Mouse (Mus musculus): ENCODE results near the gene Cadm3.
"Not testable (repeated sequence)": the region's sequence is repeated elsewhere in the genome, so short reads cannot be mapped to it uniquely, and the experiment has no call there.

Cadm3 gene

DNA sequence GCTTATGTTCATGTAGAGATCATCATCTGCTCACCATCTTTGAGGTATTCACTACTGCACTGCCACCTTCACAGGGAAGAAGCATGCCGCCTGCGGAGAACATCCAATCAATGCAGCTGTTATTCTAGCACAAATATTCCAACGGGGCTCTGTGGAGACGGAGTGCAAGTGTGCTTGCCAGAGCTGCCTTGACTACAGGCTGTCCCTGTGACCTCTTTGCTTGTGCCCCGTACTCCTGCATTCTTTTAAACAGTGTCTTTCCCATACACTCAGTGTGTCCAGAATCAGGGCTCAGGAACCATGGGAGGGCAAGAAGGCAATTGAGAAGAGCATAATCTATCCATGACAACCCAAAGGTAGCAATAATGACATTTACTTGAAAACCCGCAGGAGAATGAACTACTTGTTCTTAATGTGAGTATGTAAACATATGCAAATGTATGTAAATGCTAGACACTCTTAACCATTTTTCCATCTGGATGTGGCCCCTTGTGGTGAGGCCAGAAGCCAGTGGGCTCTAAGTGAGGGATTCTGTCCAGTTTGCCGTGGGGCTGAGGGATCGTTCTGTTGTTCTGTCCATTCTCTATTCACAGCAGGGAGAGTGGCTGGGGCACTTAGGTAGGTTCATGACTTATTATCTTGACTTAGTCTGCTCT lies 45.8 kb downstream of the Cadm3 start:
- DNase-seq = no peak

DNA sequence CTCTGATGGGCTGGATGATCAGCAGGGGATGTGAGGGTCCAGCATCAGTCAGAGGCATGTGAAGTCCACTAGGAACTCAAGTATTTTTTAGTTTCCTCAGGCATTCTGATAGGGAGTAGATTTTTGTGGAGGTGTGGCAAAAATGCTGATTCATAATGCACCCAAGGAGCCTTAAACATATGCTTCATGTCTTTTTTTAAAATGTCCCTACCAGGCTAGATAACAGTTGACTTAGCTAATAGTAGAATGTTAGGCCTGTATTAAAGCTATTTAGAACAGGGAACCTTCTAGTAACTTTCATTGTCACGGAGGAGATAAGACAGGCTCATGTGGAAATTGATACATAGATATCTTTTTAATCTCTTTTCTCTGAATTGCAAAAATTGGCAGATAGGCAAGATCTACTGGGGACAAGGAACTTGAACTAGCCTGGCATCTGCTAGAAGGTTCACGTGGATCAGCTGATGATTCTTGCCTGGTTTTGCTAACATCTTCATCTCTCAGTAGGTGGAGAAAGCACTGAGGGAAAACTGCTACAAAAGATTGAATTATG lies 49.5 kb downstream of the Cadm3 start:
- DNase-seq = no peak

DNA sequence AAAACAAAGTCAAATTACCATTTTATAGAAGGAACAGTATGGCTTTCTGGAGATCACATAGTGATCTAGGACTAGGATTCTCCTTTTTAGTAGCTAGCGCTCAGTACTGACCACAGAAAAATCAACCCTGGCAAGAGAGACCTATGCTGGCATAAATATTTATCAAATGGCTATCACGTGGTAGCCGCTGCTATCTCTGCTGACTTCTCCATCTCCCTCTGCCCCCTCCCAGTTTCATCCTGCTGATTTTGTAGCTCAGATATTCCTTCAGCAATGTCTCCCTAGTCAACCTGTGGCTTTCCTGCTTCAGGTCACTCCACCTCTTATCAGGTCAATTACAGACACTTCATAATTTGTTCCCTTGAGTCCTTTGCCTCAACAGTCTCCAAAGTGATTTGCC lies 51.8 kb downstream of the Cadm3 start:
- DNase-seq = no peak

DNA sequence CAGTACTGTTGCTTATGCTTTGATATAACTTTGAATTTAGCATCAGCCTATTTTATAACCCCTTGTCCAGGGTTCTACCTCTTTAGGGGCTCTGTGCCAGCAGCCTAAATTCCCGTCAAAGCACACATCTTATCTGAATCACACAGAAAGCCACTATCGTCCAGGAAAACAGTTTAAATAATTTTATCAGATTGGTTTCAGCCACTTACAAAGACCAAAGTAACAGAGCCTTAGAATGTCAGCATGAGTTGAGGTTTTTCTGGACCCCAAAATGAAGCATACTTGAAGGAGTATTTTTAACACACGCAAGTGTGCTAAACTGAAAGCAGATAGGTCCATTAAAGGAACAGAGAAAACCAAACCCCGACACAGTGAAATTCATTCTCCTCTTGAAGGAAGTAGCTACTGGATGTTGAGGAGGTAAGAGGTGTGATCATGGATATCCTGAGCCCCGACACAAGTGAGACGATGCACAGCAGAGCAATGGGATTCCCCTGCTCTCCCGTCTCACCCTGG lies 53.9 kb downstream of the Cadm3 start:
- not testable (repeated sequence) for DNase-seq

DNA sequence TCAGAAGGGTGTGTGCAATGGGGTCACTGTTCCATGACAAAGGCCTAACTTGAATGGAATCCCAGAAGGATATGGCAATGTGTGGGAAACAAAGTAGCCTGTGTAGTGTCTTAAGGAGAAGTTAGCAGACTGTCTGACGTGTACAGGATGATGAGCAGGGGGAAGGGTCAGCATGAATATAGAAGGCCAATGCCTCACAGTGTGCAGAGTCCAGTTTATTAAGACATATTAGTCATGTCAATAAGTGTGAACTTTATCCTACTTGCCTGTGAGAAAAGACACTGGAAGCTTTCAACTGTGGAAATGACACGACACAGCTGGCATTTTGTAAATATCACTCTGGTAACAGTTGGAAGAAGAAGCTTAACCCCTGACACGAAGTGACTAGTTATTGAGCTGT lies 64.7 kb downstream of the Cadm3 start:
- not testable (repeated sequence) for DNase-seq

All from kidney, adult 9 months (tissue).